Comparison of ENCODE assay signal across 22 mouse cellular contexts in the genomic region with DNA sequence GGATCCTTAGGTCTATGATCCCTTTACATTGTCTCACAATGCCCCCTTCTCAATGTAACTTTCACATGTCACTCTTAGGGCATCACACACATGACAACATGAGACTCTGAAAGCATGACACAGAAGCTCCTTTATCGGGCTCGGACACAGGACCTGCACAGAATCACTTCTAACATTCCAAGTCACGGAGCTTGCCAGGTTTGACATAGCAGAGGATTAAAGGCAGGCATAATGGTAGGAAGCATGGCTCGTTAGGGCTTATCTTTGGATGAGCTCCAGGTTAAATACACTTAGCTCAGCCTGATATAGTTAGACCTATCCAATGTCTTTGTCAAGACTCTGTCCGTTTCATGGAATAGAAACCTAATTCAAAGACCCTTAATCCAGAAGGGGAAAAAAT.
DNase-seq lines count a peak whose midpoint lies in the region; ATAC-seq and TF ChIP-seq lines count a peak whose summit lies in the region.
"Had no signal": no experiment of that assay in that cellular context is flagged by ENCODE, and none has a peak within 500 bp of the region (broad histone marks: within the 10 kb centered on the region; RNA-seq: fewer than 3 reads in every experiment).

No protein-coding gene starts in this region.

- no peaks in the 10 kb centered on the region for H3K36me3 ChIP-seq in embryonic facial prominence, embryonic 14.5 days (ENCODE audit: control insufficient read depth, insufficient read depth, low read length)
- H3K36me3 ChIP-seq in embryonic facial prominence, embryonic 10.5 days (replicated peaks), result no peaks in the 10 kb centered on the region
- no peaks in the 10 kb centered on the region for H3K36me3 ChIP-seq in heart, embryonic 14.5 days (ENCODE audit: control insufficient read depth, insufficient read depth, low read length)
- H3K36me3 ChIP-seq: embryonic facial prominence, embryonic 13.5 days; hindbrain, embryonic 10.5 days; intestine, embryonic 15.5 days had no signal

- no peak overlapping the region for H3K4me3 ChIP-seq in embryonic facial prominence, embryonic 14.5 days (ENCODE audit: low read depth, low read length)
- no peak overlapping the region for H3K4me3 ChIP-seq in embryonic facial prominence, embryonic 10.5 days
- H3K4me3 ChIP-seq in heart, embryonic 14.5 days (ENCODE audit: control insufficient read depth in 1 of 2, insufficient read depth in 1 of 2, low read depth in 1 of 2, low read length in 2 of 2), result no peak overlapping the region
- H3K4me3 ChIP-seq in lung, adult 2 months (replicated peaks; ENCODE audit: extremely low read depth, low read depth, low read length), result no peak overlapping the region
- H3K4me3 ChIP-seq: embryonic facial prominence, embryonic 13.5 days; forebrain, embryonic 13.5 days; hindbrain, embryonic 10.5 days; intestine, embryonic 15.5 days had no signal

- H3K9me3 ChIP-seq in embryonic facial prominence, embryonic 14.5 days (ENCODE audit: control insufficient read depth, low read length), result no peaks in the 10 kb centered on the region
- H3K9me3 ChIP-seq in embryonic facial prominence, embryonic 10.5 days, result no peaks in the 10 kb centered on the region
- H3K9me3 ChIP-seq in heart, embryonic 14.5 days (ENCODE audit: control insufficient read depth, low read length), result peaks cover 7% of the 10 kb centered on the region; the same call in 1 of the 2 replicates
- H3K9me3 ChIP-seq: embryonic facial prominence, embryonic 13.5 days; forebrain, embryonic 13.5 days; G1E; hindbrain, embryonic 10.5 days; intestine, embryonic 15.5 days had no signal

- H3K9ac ChIP-seq in embryonic facial prominence, embryonic 14.5 days (ENCODE audit: low read depth, low read length), result no peak overlapping the region
- no peak overlapping the region for H3K9ac ChIP-seq in heart, embryonic 14.5 days (ENCODE audit: low read length)
- H3K9ac ChIP-seq: embryonic facial prominence, embryonic 13.5 days; forebrain, embryonic 13.5 days; forebrain, postnatal 0 days; hindbrain, embryonic 14.5 days; intestine, embryonic 15.5 days had no signal

- H3K27me3 ChIP-seq in embryonic facial prominence, embryonic 14.5 days (replicated peaks; ENCODE audit: control insufficient read depth, insufficient read depth, low read length), result no peaks in the 10 kb centered on the region
- H3K27me3 ChIP-seq in embryonic facial prominence, embryonic 10.5 days (replicated peaks; ENCODE audit: low read depth, poor library complexity, severe bottlenecking), result no peaks in the 10 kb centered on the region
- no peaks in the 10 kb centered on the region for H3K27me3 ChIP-seq in heart, embryonic 14.5 days (ENCODE audit: control insufficient read depth, insufficient read depth, low read length)
- H3K27me3 ChIP-seq: embryonic facial prominence, embryonic 13.5 days; forebrain, embryonic 13.5 days; intestine, embryonic 15.5 days had no signal

- ATAC-seq in embryonic facial prominence, embryonic 14.5 days (ENCODE audit: low read depth), result peak; percentile 37; the same call in 1 of the 2 replicates
- ATAC-seq in heart, embryonic 14.5 days (ENCODE audit: insufficient number of reproducible peaks, insufficient read depth, low FRiP score, low read depth), result peak; percentile 64; the same call in 1 of the 2 replicates
- ATAC-seq: CD4-positive, CD25-positive, alpha-beta regulatory T cell, adult 4 months; forebrain, embryonic 13.5 days; forebrain, postnatal 0 days; intestine, embryonic 15.5 days had no signal

- 58% methylated on average over 5 of the region's 5 CpGs for WGBS in embryonic facial prominence, embryonic 14.5 days
- 77% methylated on average over 5 of the region's 5 CpGs for WGBS in embryonic facial prominence, embryonic 10.5 days
- WGBS in heart, embryonic 14.5 days, result 4% methylated on average over 5 of the region's 5 CpGs
- WGBS in lung, adult 2 months, result 45% methylated on average over 5 of the region's 5 CpGs

- no peak for TF ChIP-seq CTCF in lung, adult 2 months (IDR thresholded peaks at IDR 0.05; ENCODE audit: insufficient read depth, low read length)

- peaks cover 4% of the 10 kb centered on the region; the same call in 1 of the 2 replicates for H3K4me1 ChIP-seq in embryonic facial prominence, embryonic 14.5 days (ENCODE audit: control insufficient read depth, insufficient read depth, low read length)
- no peaks in the 10 kb centered on the region for H3K4me1 ChIP-seq in embryonic facial prominence, embryonic 10.5 days
- peaks cover 13 to 25% of the 10 kb centered on the region in 2 experiments for H3K4me1 ChIP-seq in heart, embryonic 14.5 days (ENCODE audit: control insufficient read depth in 2 of 2, insufficient read depth in 2 of 2, low read length in 2 of 2)
- no peaks in the 10 kb centered on the region for H3K4me1 ChIP-seq in lung, adult 2 months (ENCODE audit: control insufficient read depth, insufficient read depth, low read length)
- H3K4me1 ChIP-seq: hindbrain, embryonic 10.5 days; intestine, embryonic 15.5 days had no signal

- intact Hi-C loops in heart, postnatal 10 days (cut with DNase I), result no loop called here
- intact Hi-C loops in heart, postnatal 14 days (cut with DNase I), result no loop called here

- TF ChIP-seq POLR2A in lung, adult 2 months (IDR thresholded peaks at IDR 0.05; ENCODE audit: borderline replicate concordance, extremely low read depth, low read depth, low read length), result no peak

- DNase-seq in embryonic facial prominence, embryonic 14.5 days (ENCODE audit: low spot score), result peak; percentile 35
- no peak for DNase-seq in embryonic facial prominence, embryonic 10.5 days (ENCODE audit: low spot score)
- no peak for DNase-seq in heart, adult 9 months (ENCODE audit: low spot score in 2 of 2)
- DNase-seq in heart, postnatal 10 days, result peak; percentile 13 to 43
- DNase-seq in heart, postnatal 14 days, result no peak
- DNase-seq in lung, adult 2 months, result no peak
- DNase-seq: adrenal gland, postnatal 10 days; B cell, adult 2 months; cerebellum, adult 11-12 months; cerebellum, adult 9-10 months; cerebellum, postnatal 25 days; forebrain, postnatal 0 days; gastrocnemius, postnatal 14 days; kidney, adult 18-20 months had no signal

- no peak overlapping the region for H3K27ac ChIP-seq in embryonic facial prominence, embryonic 14.5 days (replicated peaks; ENCODE audit: low read depth, low read length)
- no peak overlapping the region for H3K27ac ChIP-seq in embryonic facial prominence, embryonic 10.5 days (replicated peaks)
- peak overlapping the region; percentile 79 to 80 for H3K27ac ChIP-seq in heart, embryonic 14.5 days (replicated peaks in 1 of 2; ENCODE audit: control insufficient read depth in 1 of 2, insufficient read depth in 1 of 2, low read depth in 2 of 2, low read length in 2 of 2)
- H3K27ac ChIP-seq: embryonic facial prominence, embryonic 13.5 days; hindbrain, embryonic 10.5 days; intestine, embryonic 15.5 days had no signal

- H3K4me2 ChIP-seq in embryonic facial prominence, embryonic 14.5 days (ENCODE audit: low read depth, low read length), result no peak overlapping the region
- peak overlapping the region; percentile 40 for H3K4me2 ChIP-seq in heart, embryonic 14.5 days (ENCODE audit: low read length)
- H3K4me2 ChIP-seq: embryonic facial prominence, embryonic 13.5 days; forebrain, embryonic 13.5 days; hindbrain, embryonic 14.5 days; intestine, embryonic 15.5 days had no signal

Comparison
In these comparisons a context has a peak if more than half of its experiments do, and no peak if none do; other contexts are left out.
1. DNase-seq: peak in embryonic facial prominence, embryonic 14.5 days (single experiment) and heart, postnatal 10 days (2 of 2); none in embryonic facial prominence, embryonic 10.5 days (single experiment), heart, adult 9 months (0 of 2), heart, postnatal 14 days (0 of 2) and lung, adult 2 months (single experiment).
2. H3K27ac ChIP-seq: peak in heart, embryonic 14.5 days (2 of 2); none in embryonic facial prominence, embryonic 14.5 days (single experiment) and embryonic facial prominence, embryonic 10.5 days (single experiment).